Mouse (Mus musculus): Measurements from ENCODE around the gene Nectin2.

GRCm38 (mm10) chr7:19685374-19685773, 64.9 kb downstream of the Nectin2 start:
- TF ChIP-seq POLR2A (IDR thresholded peaks at IDR 0.05; ENCODE audit: borderline replicate concordance, extremely low read depth, low read depth, low read length) = no peak
- TF ChIP-seq CTCF (IDR thresholded peaks at IDR 0.05; ENCODE audit: insufficient read depth, low read length) = no peak

Measured in lung, adult 2 months (tissue).